8 mouse cellular contexts compared by ENCODE assay signal in genomic region chr1:119835726-119836478, GRCm38 (mm10). TPM values are rescaled to one million over a fixed set of nuclear protein-coding genes. Genes with fewer than 3 reads are reported as not detected.
DNase-seq lines count a peak whose midpoint lies in the region; ATAC-seq and TF ChIP-seq lines count a peak whose summit lies in the region.

No protein-coding gene starts in this region.

- TF ChIP-seq POLR2A in brain, embryonic 14.5 days (IDR thresholded peaks at IDR 0.05; ENCODE audit: borderline replicate concordance, extremely low read depth, insufficient read depth, insufficient read length, poor library complexity, severe bottlenecking): no peak
- TF ChIP-seq POLR2A in myocyte (IDR thresholded peaks at IDR 0.05; ENCODE audit: insufficient read length, low read depth): no peak

- H3K79me2 ChIP-seq in myocyte (ENCODE audit: control insufficient read depth, insufficient read depth): peaks cover 45% of the 10 kb centered on the region

- peak overlapping the region; percentile 77 for H3K9ac ChIP-seq in hindbrain, embryonic 14.5 days

- no peaks in the 10 kb centered on the region for H3K9me3 ChIP-seq in hindbrain, embryonic 14.5 days (ENCODE audit: control insufficient read depth, low read length)

- DNase-seq in layer of hippocampus, adult 2 months (ENCODE audit: low spot score in 2 of 2): no peak
- no peak for DNase-seq in layer of hippocampus, adult 18-20 months (ENCODE audit: low spot score in 2 of 2)
- DNase-seq in brain, embryonic 14.5 days (ENCODE audit: low read depth): peak; percentile 35
- peak; percentile 52 for DNase-seq in hindbrain, embryonic 14.5 days (ENCODE audit: low spot score)
- no peak for DNase-seq in layer of hippocampus, adult 9-10 months (ENCODE audit: low spot score)
- DNase-seq in layer of hippocampus, postnatal 36 days: no peak
- no peak for DNase-seq in yolk sac, embryonic 10.5 days (ENCODE audit: low spot score)

- peaks cover 21% of the 10 kb centered on the region for H3K4me1 ChIP-seq in hindbrain, embryonic 14.5 days (replicated peaks; ENCODE audit: control insufficient read depth, insufficient read depth, low read length)

- H3ac ChIP-seq in myocyte (ENCODE audit: control insufficient read depth, insufficient read length): peak overlapping the region; percentile 47

- TF ChIP-seq CTCF in layer of hippocampus, adult 2 months (conservative IDR thresholded peaks at IDR 0.05): no peak
- TF ChIP-seq CTCF in brain, embryonic 14.5 days (IDR thresholded peaks at IDR 0.05; ENCODE audit: borderline replicate concordance, extremely low read depth, insufficient read depth, insufficient read length): no peak

- WGBS in hindbrain, embryonic 14.5 days: 8% methylated on average over 9 of the region's 9 CpGs

- H3K27ac ChIP-seq in layer of hippocampus, adult 2 months: peak overlapping the region; percentile 95
- H3K27ac ChIP-seq in hindbrain, embryonic 14.5 days: peak overlapping the region; percentile 92; the same call in 1 of the 2 replicates

- peak overlapping the region; percentile 57 for H3K4me3 ChIP-seq in layer of hippocampus, adult 2 months
- H3K4me3 ChIP-seq in hindbrain, embryonic 14.5 days (replicated peaks; ENCODE audit: low read length): peak overlapping the region; percentile 71
- H3K4me3 ChIP-seq in myocyte: peak overlapping the region; percentile 67

- no peaks in the 10 kb centered on the region for H3K27me3 ChIP-seq in hindbrain, embryonic 14.5 days (ENCODE audit: control insufficient read depth, insufficient read depth, low read length)
- H3K27me3 ChIP-seq in myocyte (ENCODE audit: control insufficient read depth, insufficient read depth, insufficient read length): no peaks in the 10 kb centered on the region

- no peak for ATAC-seq in hindbrain, embryonic 14.5 days (ENCODE audit: low FRiP score)

- peak overlapping the region; percentile 82 for H3K4me2 ChIP-seq in hindbrain, embryonic 14.5 days (replicated peaks)
- peak overlapping the region; percentile 80 for H3K4me2 ChIP-seq in myocyte (ENCODE audit: low read depth)

- H3K36me3 ChIP-seq in hindbrain, embryonic 14.5 days (replicated peaks; ENCODE audit: control insufficient read depth, insufficient read depth): no peaks in the 10 kb centered on the region
- H3K36me3 ChIP-seq in myocyte (ENCODE audit: control insufficient read depth, insufficient read depth): no peaks in the 10 kb centered on the region

TF ChIP-seq in myocyte, 11 proteins besides CTCF, POLR2A, EP300 and RAD21:
- TF ChIP-seq MAX (IDR thresholded peaks at IDR 0.05; ENCODE audit: low read depth) (no peak), POLR2AphosphoS2 (IDR thresholded peaks at IDR 0.05; ENCODE audit: insufficient read length, low read depth) (no peak), USF1 (IDR thresholded peaks at IDR 0.05; ENCODE audit: low read depth) (no peak), CEBPB (IDR thresholded peaks at IDR 0.05; ENCODE audit: insufficient read depth, poor library complexity, severe bottlenecking) (no peak), TCF12 (IDR thresholded peaks at IDR 0.05; ENCODE audit: insufficient read depth, poor library complexity, severe bottlenecking) (no peak), REST (IDR thresholded peaks at IDR 0.05; ENCODE audit: insufficient read depth, insufficient read length) (no peak), MYOD1 (IDR thresholded peaks at IDR 0.05; ENCODE audit: control insufficient read depth in 1 of 3, insufficient read length in 2 of 3, low read depth in 2 of 3) (no peak), MYOG (IDR thresholded peaks at IDR 0.05; ENCODE audit: control insufficient read depth in 1 of 3, insufficient read depth in 1 of 3, insufficient read length in 2 of 3, low read depth in 2 of 3) (no peak), E2F4 (IDR thresholded peaks at IDR 0.05; ENCODE audit: insufficient read depth) (no peak), TCF3 (IDR thresholded peaks at IDR 0.05; ENCODE audit: insufficient read length, low read depth) (no peak), SRF (IDR thresholded peaks at IDR 0.05; ENCODE audit: control insufficient read depth, insufficient read length, low read depth) (no peak)

RNA-seq across cellular contexts. Expression of gene Ptpn4, which starts 1.5 kb away (rescaled TPM):
- total RNA-seq in layer of hippocampus, adult 2 months (2021): 10 to 100 TPM; 63.8 to 68.6 TPM
- total RNA-seq in layer of hippocampus, adult 18-20 months (2021): 10 to 100 TPM; 56.9 to 61.0 TPM
- 13.2 and 13.3 TPM in 2 replicates for polyA plus RNA-seq in brain, embryonic 14.5 days (2012; rRNA removed)
- 19.9 and 22.3 TPM in 2 replicates for polyA plus RNA-seq in hindbrain, embryonic 14.5 days (2014; fragmentation: Nextera tagmentation; extraction: Ambion mirVana)
- polyA plus RNA-seq in myocyte (2012; fragmentation: generic; extraction: Trizol): 1.1 TPM
- 10 to 100 TPM; 62.3 to 76.3 TPM for total RNA-seq in layer of hippocampus, postnatal 36 days (2021)

Comparison
In these comparisons a context has a peak if more than half of its experiments do, and no peak if none do; other contexts are left out.
1. DNase-seq: peak in brain, embryonic 14.5 days (single experiment) and hindbrain, embryonic 14.5 days (single experiment); none in layer of hippocampus, adult 2 months (0 of 2), layer of hippocampus, adult 18-20 months (0 of 2), layer of hippocampus, adult 9-10 months (single experiment), layer of hippocampus, postnatal 36 days (0 of 2) and yolk sac, embryonic 10.5 days (single experiment).
2. Peak in every context shown above with its lines, with median percentiles within 50 percentile points of each other: H3K4me3 ChIP-seq.